Comparison of ENCODE assay signal across 8 mouse cellular contexts in genomic region chr12:108162036-108162435, GRCm38 (mm10). TPM values are rescaled to one million over a fixed set of nuclear protein-coding genes. Genes with fewer than 3 reads are reported as not detected.
A peak's percentile ranks its signal among the peaks of the same experiment; 100 is the strongest.
DNase-seq lines count a peak whose midpoint lies in the region.

No protein-coding gene starts in this region.

- peak; percentile 16 for DNase-seq in adrenal gland, adult 2 months
- no peak for DNase-seq in adrenal gland, postnatal 4 days (ENCODE audit: low spot score in 2 of 2)
- peak; percentile 50 to 58 for DNase-seq in layer of hippocampus, postnatal 10 days (ENCODE audit: low spot score in 2 of 2)
- DNase-seq in layer of hippocampus, adult 9-11 months, result no peak
- peak; percentile 13 for DNase-seq in Muller cell, postnatal 12 days (ENCODE audit: inconsistent ontology term)
- DNase-seq in left cerebral cortex, postnatal 25 days (ENCODE audit: low spot score in 2 of 2), result peak; percentile 19 to 30
- no peak for DNase-seq in adipocyte (ENCODE audit: low spot score)
- DNase-seq in heart, adult 8-10 months (ENCODE audit: low spot score), result no peak

- intact Hi-C loops in left cerebral cortex, postnatal 25 days (cut with DNase I), result no loop called here

RNA-seq across cellular contexts. Expression of gene Setd3, which starts 17.1 kb away (rescaled TPM):
- total RNA-seq in adrenal gland, adult 2 months (2021), result 100 to 1,000 TPM; 109 to 117 TPM
- 9.2 and 11.0 TPM in 2 replicates for polyA plus RNA-seq in adrenal gland, adult 2 months (2012; rRNA removed)
- total RNA-seq in adrenal gland, postnatal 4 days (2021), result 100 to 1,000 TPM; 100 to 103 TPM
- 100 to 1,000 TPM; 113 to 119 TPM for total RNA-seq in layer of hippocampus, postnatal 10 days (2021)
- total RNA-seq in left cerebral cortex, postnatal 25 days (2021), result 100 to 1,000 TPM; 151 to 157 TPM
- 100 to 1,000 TPM in 1 of 4 experiments, 10 to 100 TPM in 3; 88.6 to 103 (median 93.1) TPM for total RNA-seq in heart, adult 8-10 months (2022)

RNA-seq across cellular contexts. Expression of gene Ccnk, which starts 17.3 kb away (rescaled TPM):
- total RNA-seq in adrenal gland, adult 2 months (2021), result 10 to 100 TPM; 23.7 to 37.6 TPM
- 8.1 and 8.7 TPM in 2 replicates for polyA plus RNA-seq in adrenal gland, adult 2 months (2012; rRNA removed)
- total RNA-seq in adrenal gland, postnatal 4 days (2021), result 10 to 100 TPM; 43.9 to 45.8 TPM
- 10 to 100 TPM; 29.4 to 33.9 TPM for total RNA-seq in layer of hippocampus, postnatal 10 days (2021)
- total RNA-seq in left cerebral cortex, postnatal 25 days (2021), result 10 to 100 TPM; 28.8 to 29.6 TPM
- total RNA-seq in heart, adult 8-10 months (2022), result 10 to 100 TPM; 25.5 to 32.4 (median 31.1) TPM

Comparison
In these comparisons a context has a peak if more than half of its experiments do, and no peak if none do; other contexts are left out.
1. DNase-seq: peak in adrenal gland, adult 2 months (single experiment), layer of hippocampus, postnatal 10 days (2 of 2), Muller cell, postnatal 12 days (single experiment) and left cerebral cortex, postnatal 25 days (2 of 2); none in adrenal gland, postnatal 4 days (0 of 2), layer of hippocampus, adult 9-11 months (single experiment), adipocyte (single experiment) and heart, adult 8-10 months (single experiment).